Mouse (Mus musculus) inflammation-experienced regulatory T-cells (primary cell): ENCODE results near the gene Cdkal1. TPM values are rescaled to one million over a fixed set of nuclear protein-coding genes. Genes with fewer than 3 reads are reported as not detected.

Experiments used
- polyA plus RNA-seq, 2 experiments: library from polyadenylated mRNA; unstranded; fragments of 100-300 nt; shearing (Covaris generic); gene quantifications; one replicate each; pipeline ENCODE4 v1.2.1; 2017

The Cdkal1 gene
- polyA plus RNA-seq: 10 to 100 TPM; 42.1 to 45.3 TPM

DNA sequence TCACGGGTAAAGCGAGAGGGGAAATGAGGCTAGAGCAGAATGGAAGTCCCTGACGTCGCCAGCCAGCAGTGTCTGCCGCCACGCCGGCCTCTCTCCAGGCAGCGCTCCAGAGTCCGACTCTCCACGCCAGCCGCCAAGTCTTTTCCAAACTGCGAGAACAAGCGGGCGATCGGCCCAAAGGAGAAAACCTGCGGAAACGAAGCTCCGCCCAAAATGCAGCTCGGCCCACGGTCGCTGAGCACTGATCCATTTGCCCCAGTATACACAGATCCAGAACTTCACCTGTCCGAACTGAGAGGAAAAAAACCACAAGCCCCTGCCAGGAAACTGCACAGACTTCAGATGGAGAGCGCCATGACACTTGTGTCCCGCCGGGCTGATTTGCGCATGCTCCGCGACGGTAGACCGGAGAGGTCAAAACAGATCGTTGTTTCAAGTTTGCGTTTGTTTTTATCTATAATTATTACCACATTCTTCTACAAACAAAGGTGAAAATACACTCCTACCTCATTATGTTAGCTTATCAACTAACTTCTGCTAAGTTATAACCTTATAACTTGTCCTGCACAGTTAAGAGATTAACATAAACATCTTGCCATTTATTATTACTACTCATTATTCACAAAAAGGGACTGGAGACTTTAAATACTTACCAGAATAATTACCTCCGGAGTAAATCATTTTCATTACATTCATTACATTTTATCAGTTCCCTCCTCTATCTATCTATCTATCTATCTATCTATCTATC is at the start of gene Cdkal1:
Gene Cdkal1, minus strand, starts transcription at position 394 of the 751 bp plus-strand sequence.

Other genes with a start within 250 kb of the Cdkal1 start
- gene E2f3, start 130.4 kb upstream of the Cdkal1 start, polyA plus RNA-seq: 1 to 10 TPM; 2.7 to 5.2 TPM